Mouse (Mus musculus): ENCODE data around the gene Adarb1.
"Not testable (repeated sequence)": the region's sequence is repeated elsewhere in the genome, so short reads cannot be mapped to it uniquely, and the experiment has no call there.

Adarb1 gene

GRCm38 (mm10) chr10:77305766-77306165, 112.3 kb downstream of the Adarb1 start:
- no peak for DNase-seq

- no peak for DNase-seq
These were observed 113.1 kb downstream of the Adarb1 start for GRCm38 (mm10) chr10:77304840-77305533.

- no peak for DNase-seq
These were observed 113.7 kb downstream of the Adarb1 start for GRCm38 (mm10) chr10:77304362-77304761.

- no peak for DNase-seq
These were observed 117.2 kb downstream of the Adarb1 start for GRCm38 (mm10) chr10:77300934-77301297.

- no peak for DNase-seq
These were observed 117.7 kb downstream of the Adarb1 start for GRCm38 (mm10) chr10:77300237-77300933.

GRCm38 (mm10) chr10:77299194-77299593, 118.9 kb downstream of the Adarb1 start:
- no peak for DNase-seq

- no peak for DNase-seq
These were observed 119.4 kb downstream of the Adarb1 start for GRCm38 (mm10) chr10:77298621-77299020.

- DNase-seq, result peak; percentile 80
These were observed 123.4 kb downstream of the Adarb1 start for GRCm38 (mm10) chr10:77294691-77295090.

- DNase-seq, result no peak
These were observed 127.3 kb downstream of the Adarb1 start for GRCm38 (mm10) chr10:77290624-77291366.

GRCm38 (mm10) chr10:77289559-77289958, 128.5 kb downstream of the Adarb1 start:
- DNase-seq, result no peak

- DNase-seq, result no peak
These were observed 129.4 kb downstream of the Adarb1 start for GRCm38 (mm10) chr10:77288639-77289195.

GRCm38 (mm10) chr10:77287626-77288025, 130.4 kb downstream of the Adarb1 start:
- no peak for DNase-seq

- DNase-seq, result no peak
These were observed 133.2 kb downstream of the Adarb1 start for GRCm38 (mm10) chr10:77284832-77285231.

- DNase-seq, result peak; percentile 87
These were observed 135.2 kb downstream of the Adarb1 start for GRCm38 (mm10) chr10:77282822-77283221.

GRCm38 (mm10) chr10:77282085-77282484, 136.0 kb downstream of the Adarb1 start:
- DNase-seq, result not testable (repeated sequence)

GRCm38 (mm10) chr10:77273798-77274197, 144.3 kb downstream of the Adarb1 start:
- no peak for DNase-seq

GRCm38 (mm10) chr10:77272980-77273730, 144.9 kb downstream of the Adarb1 start:
- DNase-seq, result peak; percentile 85

- DNase-seq, result no peak
These were observed 148.9 kb downstream of the Adarb1 start for GRCm38 (mm10) chr10:77269129-77269528.

- DNase-seq, result no peak
These were observed 151.0 kb downstream of the Adarb1 start for GRCm38 (mm10) chr10:77267027-77267426.

- DNase-seq, result no peak
These were observed 151.8 kb downstream of the Adarb1 start for GRCm38 (mm10) chr10:77266281-77266680.

GRCm38 (mm10) chr10:77260166-77260875, 157.7 kb downstream of the Adarb1 start:
- peak; percentile 13 for DNase-seq
